Mouse (Mus musculus) erythroblast, embryonic 14.5 days (primary cell): Measurements from ENCODE around the gene Il2rb.

Experiments used
- GATA1 ChIP-seq: IDR thresholded peaks from 2 replicates; pipeline ENCODE4 v1.6.1; 2012; ENCODE audit warnings: low read length, inconsistent platforms, mixed read lengths
- TAL1 ChIP-seq: IDR thresholded peaks from 3 replicates; pipeline ENCODE4 v1.6.1; 2012; ENCODE audit warnings: low read length, inconsistent platforms, mixed read lengths

- no peak for TF ChIP-seq GATA1
- TF ChIP-seq TAL1: no peak
These were observed 32.9 kb upstream of the Il2rb start for GRCm38 (mm10) chr15:78527973-78528372.
